Mouse (Mus musculus) megakaryocyte progenitor cell, adult 5-6 weeks (primary cell): ENCODE data around the gene Krcc1. TPM values are rescaled to one million over a fixed set of nuclear protein-coding genes. Genes with fewer than 3 reads are reported as not detected.
"Not testable (repeated sequence)": the region's sequence is repeated elsewhere in the genome, so short reads cannot be mapped to it uniquely, and the experiment has no call there.

Source experiments
- ATAC-seq: replicated peaks from 2 replicates; pipeline ENCODE4 v1.8.0; 2016; ENCODE audit warnings: mild to moderate bottlenecking, moderate TSS enrichment, inconsistent platforms; ENCODE audit not compliant: poor library complexity
- total RNA-seq, 2 experiments: library from RNA; stranded (forward) in 1 of 2; stranded (reverse) in 1 of 2; fragments of 157-497, 149-512 nt in 1 of 2; fragments of 200-1000 nt in 1 of 2; gene quantifications; 2 replicates each; pipeline versions ENCODE4 v1.2.3 to v1.2.4; 2015 to 2017

Gene Krcc1
- total RNA-seq, 2 experiments from 2014 or later: 75.1 to 101 TPM

- no peak for ATAC-seq
Observed at GRCm38 (mm10) chr6:71330486-71330885, 59.0 kb downstream of the Krcc1 start.

- ATAC-seq: not testable (repeated sequence)
Observed at GRCm38 (mm10) chr6:71331491-71331890, 60.0 kb downstream of the Krcc1 start.

- no peak for ATAC-seq
Observed at GRCm38 (mm10) chr6:71332236-71332965, 60.9 kb downstream of the Krcc1 start.

GRCm38 (mm10) chr6:71333031-71333430 lies 61.6 kb downstream of the Krcc1 start:
- ATAC-seq: no peak

GRCm38 (mm10) chr6:71333578-71334273 lies 62.2 kb downstream of the Krcc1 start:
- ATAC-seq: no peak

Other genes with a start within 250 kb of the Krcc1 start
- 0.98 and 1.2 TPM in 2 replicates for gene Thnsl2, start 127.2 kb upstream of the Krcc1 start, total RNA-seq (2015)
- gene Thnsl2, start 127.2 kb upstream of the Krcc1 start, total RNA-seq (2017): 0.47 and 1.3 TPM in 2 replicates
- gene Fabp1, start 71.8 kb upstream of the Krcc1 start, total RNA-seq (2015): not detected in 2 replicates
- gene Fabp1, start 71.8 kb upstream of the Krcc1 start, total RNA-seq (2017): not detected in 2 replicates
- not detected in 2 replicates for gene Smyd1, start 50.6 kb downstream of the Krcc1 start, total RNA-seq (2015)
- gene Smyd1, start 50.6 kb downstream of the Krcc1 start, total RNA-seq (2017): not detected in 2 replicates
- not detected in 2 replicates for gene Cd8b1, start 51.1 kb downstream of the Krcc1 start, total RNA-seq (2015)
- not detected in 2 replicates for gene Cd8b1, start 51.1 kb downstream of the Krcc1 start, total RNA-seq (2017)
- not detected in 2 replicates for gene Cd8a, start 101.8 kb downstream of the Krcc1 start, total RNA-seq (2015)
- gene Cd8a, start 101.8 kb downstream of the Krcc1 start, total RNA-seq (2017): not detected in 2 replicates
- gene Rmnd5a, start 169.0 kb downstream of the Krcc1 start, total RNA-seq (2015): 35.1 and 39.9 TPM in 2 replicates
- gene Rmnd5a, start 169.0 kb downstream of the Krcc1 start, total RNA-seq (2017): 37.9 and 46.7 TPM in 2 replicates
- 11.7 and 14.9 TPM in 2 replicates for gene Rnf103, start 222.2 kb downstream of the Krcc1 start, total RNA-seq (2015)
- gene Rnf103, start 222.2 kb downstream of the Krcc1 start, total RNA-seq (2017): 10.8 and 12.4 TPM in 2 replicates